Mouse (Mus musculus) bone marrow, adult 2 months (tissue): ENCODE results near the gene Klhl6. TPM values are rescaled to one million over a fixed set of nuclear protein-coding genes. Genes with fewer than 3 reads are reported as not detected.
"Not testable (repeated sequence)": the region's sequence is repeated elsewhere in the genome, so short reads cannot be mapped to it uniquely, and the experiment has no call there.

Source experiments
- H3K27ac ChIP-seq: fragments of 200-500 bp; 2 replicates; pipeline ENCODE4 v1.5.1; 2012; ENCODE audit warnings: low read depth, mild to moderate bottlenecking, control low read depth, inconsistent platforms, low read length; ENCODE audit not compliant: control insufficient read depth, poor library complexity, insufficient read depth
- H3K4me1 ChIP-seq: fragments of 200-500 bp; 2 replicates; pipeline ENCODE4 v1.6.1; 2011; ENCODE audit warnings: low read length; ENCODE audit not compliant: control insufficient read depth, insufficient read depth
- H3K4me3 ChIP-seq: fragments of 200-500 bp; replicated peaks from 2 replicates; pipeline ENCODE3; 2011; ENCODE audit warnings: mild to moderate bottlenecking, low read depth, low read length, control low read depth; ENCODE audit not compliant: control insufficient read depth
- CTCF ChIP-seq: fragments of 200-500 bp; IDR thresholded peaks from 2 replicates; pipeline ENCODE4 v1.5.1; 2011; ENCODE audit warnings: low read length, control low read depth; ENCODE audit not compliant: control insufficient read depth, insufficient read depth
- POLR2A ChIP-seq: fragments of 200-500 bp; IDR thresholded peaks from 2 replicates; pipeline ENCODE4 v1.6.1; 2011; ENCODE audit warnings: low read depth, mild to moderate bottlenecking, control low read depth, low read length, borderline replicate concordance; ENCODE audit not compliant: control insufficient read depth
- WGBS: fragments of 180-500 bp; shearing (Covaris S2); methylation state at CpG from one replicate; pipeline ENCODE4 v1.1.7; 2018; 5-methylcytosine and 5-hydroxymethylcytosine counted together
- polyA plus RNA-seq: library from polyadenylated mRNA; stranded (reverse); fragments of >200 nt; gene quantifications from 2 replicates; pipeline ENCODE4 v1.2.4, GENCODE M21; 2011; ENCODE audit warnings: low replicate concordance; ENCODE audit not compliant: missing spikeins, insufficient read depth, insufficient read length

The Klhl6 gene
- polyA plus RNA-seq: 32.9 and 52.8 TPM in 2 replicates

DNA sequence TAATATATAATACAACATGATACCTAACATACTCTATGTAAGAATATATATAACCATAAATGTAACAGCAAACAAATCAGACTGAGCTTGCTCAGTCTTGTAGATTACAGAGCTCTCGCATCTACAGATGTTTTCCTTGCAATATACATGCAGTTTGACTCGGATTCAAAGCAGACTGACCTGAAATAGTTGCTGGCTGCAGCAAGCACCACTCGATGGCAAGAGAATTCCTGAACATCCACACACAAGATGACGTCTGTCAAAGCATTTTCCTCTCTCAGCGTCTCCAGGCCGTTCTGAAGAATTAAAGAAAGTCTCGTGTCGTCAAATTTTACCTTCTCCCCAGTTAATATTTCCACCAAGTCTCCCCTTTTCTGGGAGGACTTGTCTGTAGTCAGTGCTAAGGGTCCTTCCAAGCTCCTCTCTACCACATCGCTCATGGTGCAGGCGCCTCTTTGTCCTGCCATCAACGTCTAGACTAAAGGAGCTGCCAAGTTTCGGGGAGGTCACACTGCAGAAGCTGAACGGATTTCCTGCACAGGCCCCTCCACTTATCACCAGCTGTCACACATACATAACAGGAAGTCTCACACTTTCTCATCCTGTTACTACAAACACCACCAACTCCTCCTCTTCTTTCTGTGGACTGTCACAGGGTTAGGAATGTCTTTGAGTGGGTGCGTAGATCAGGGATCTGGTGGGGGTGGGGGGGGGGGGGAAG, at the start of gene Klhl6:
TSS of gene Klhl6 (minus strand) at position 501 of the 721 bp plus-strand sequence.
- TF ChIP-seq POLR2A: peak; percentile 39; the same call in 1 of the 2 replicates
- TF ChIP-seq CTCF: no peak
- Histone ChIP-seq H3K4me3 (peak within 1 kb of the TSS; percentile 93), H3K27ac (peak within 1 kb of the TSS; percentile 69), H3K4me1 (peaks cover 4% of the 10 kb centered on the region; the same call in 1 of the 2 replicates)
- under 1% methylated on average over 14 of the region's 14 CpGs for WGBS

DNA sequence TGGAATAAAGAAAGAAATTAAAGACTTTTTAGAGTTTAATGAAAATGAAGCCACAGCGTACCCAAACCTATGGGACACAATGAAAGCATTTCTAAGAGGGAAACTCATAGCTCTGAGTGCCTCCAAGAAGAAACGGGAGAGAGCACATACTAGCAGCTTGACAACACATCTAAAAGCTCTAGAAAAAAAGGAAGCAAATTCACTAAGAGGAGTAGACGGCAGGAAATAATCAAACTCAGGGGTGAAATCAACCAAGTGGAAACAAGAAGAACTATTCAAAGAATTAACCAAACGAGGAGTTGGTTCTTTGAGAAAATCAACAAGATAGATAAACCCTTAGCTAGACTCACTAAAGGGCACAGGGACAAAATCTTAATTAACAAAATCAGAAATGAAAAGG, 44.4 kb upstream of the Klhl6 start:
- not testable (repeated sequence) for H3K4me1 ChIP-seq, H3K4me3 ChIP-seq, H3K27ac ChIP-seq
- WGBS: 69% methylated on average over 3 of the region's 4 CpGs

DNA sequence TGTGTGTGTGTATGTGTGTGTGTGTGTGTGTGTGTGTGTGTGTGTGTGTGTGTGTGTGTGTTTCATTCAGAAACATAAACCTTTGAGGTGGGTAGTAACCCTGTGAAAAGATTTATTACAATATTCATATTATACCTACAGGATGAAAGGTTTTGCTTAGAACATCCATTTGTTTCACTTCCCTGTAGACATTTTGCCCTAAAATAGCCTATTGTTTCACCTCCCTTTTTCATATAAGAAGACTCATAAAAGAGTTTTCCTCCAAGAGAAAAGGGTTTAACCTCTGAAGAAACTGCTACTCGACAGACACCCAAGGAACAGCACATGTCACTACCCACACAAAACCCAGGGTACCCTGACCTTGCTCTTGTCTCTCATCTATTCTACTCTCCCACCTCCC, 40.0 kb upstream of the Klhl6 start:
- no peaks in the 10 kb centered on the region; the same call in 1 of the 2 replicates for H3K4me1 ChIP-seq
- H3K27ac ChIP-seq: no peak overlapping the region
- 44% methylated on average over 1 of the region's 1 CpGs for WGBS
- no peak overlapping the region for H3K4me3 ChIP-seq
- TF ChIP-seq POLR2A: no peak
- no peak for TF ChIP-seq CTCF

DNA sequence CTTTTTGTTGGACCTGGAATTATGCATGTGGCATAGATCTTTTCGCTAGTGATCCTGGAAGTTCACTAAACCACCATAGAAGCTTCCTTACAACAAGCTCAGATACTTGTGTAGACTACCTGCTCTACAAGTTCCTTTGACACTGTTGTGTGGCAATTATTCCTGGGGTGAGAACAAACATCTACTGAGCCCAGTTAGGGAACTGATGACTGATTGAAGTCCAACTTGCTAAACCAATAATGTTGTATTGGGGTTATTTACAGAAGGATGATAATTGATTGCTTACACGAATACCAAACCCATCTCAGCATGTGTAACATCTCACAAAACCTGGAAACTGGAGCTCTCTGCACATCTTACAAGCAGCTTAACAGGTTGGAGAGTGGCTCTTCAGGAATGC, 39.0 kb upstream of the Klhl6 start:
- no peaks in the 10 kb centered on the region; the same call in 1 of the 2 replicates for H3K4me1 ChIP-seq
- TF ChIP-seq CTCF: no peak
- TF ChIP-seq POLR2A: no peak
- 67% methylated on average over 2 of the region's 2 CpGs for WGBS
- no peak overlapping the region for H3K27ac ChIP-seq
- H3K4me3 ChIP-seq: no peak overlapping the region

DNA sequence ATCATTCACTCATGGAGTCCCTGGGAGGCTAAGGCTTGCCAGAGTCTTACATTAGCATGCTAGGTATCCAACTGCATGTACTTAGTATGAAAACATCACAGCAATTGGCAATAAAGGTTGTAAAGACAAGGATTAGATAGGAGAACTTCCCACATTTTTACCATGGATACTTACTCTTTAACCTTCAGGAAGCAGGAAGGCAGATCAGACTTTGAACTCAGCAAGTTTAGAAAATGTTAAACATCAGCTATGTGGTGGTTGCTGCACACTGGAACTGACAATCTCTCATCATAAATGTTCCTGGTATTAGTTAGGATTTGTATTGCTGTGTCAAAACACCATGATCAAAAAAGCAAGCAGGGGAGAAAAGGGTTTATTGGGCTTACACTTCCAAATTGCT, 29.8 kb upstream of the Klhl6 start:
- H3K27ac ChIP-seq: no peak overlapping the region
- H3K4me3 ChIP-seq: no peak overlapping the region
- TF ChIP-seq CTCF (no peak), POLR2A (no peak)
- H3K4me1 ChIP-seq: no peaks in the 10 kb centered on the region

DNA sequence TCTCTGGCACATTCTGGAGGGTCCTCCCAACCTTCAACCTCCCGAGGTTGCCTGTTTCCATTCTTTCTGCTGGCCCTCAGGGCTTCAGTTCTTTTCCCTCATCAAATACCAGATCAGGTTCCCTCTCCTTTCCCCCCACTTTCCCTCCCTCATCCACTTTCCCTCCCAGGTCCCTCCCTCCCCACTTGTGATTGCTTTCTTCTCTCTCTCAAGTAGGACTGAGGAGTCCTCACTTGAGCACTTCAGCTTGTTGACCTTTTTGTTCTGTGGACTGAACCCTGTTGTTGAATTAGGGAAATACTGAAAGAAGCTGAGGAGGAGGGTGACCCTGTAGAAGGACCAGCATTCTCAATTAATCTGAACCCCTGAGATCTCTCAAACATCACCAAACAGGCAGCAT, 23.2 kb upstream of the Klhl6 start:
- TF ChIP-seq CTCF: no peak
- TF ChIP-seq POLR2A: no peak
- Histone ChIP-seq H3K27ac (no peak overlapping the region), H3K4me3 (no peak overlapping the region), H3K4me1 (no peaks in the 10 kb centered on the region)
- WGBS: 72% methylated on average over 1 of the region's 1 CpGs

DNA sequence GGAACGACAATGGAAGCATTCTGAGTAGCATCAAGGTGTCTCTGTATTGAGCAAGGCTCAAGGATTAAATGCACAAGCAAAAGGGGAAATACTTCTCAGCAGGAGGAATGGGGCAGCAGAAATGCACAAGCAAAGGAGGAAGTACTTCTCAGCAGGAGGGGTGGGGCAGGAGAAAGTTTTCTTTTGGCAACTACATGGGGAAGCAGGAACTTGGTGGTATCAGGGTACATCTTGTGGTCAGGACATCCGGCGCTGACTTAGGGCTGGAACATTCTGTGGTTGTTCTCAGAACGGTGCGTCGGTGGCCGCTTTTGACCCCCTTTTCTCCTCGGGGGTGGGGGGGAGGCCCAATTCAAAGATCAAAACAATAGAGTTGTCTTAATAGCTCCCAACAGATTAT, 17.4 kb upstream of the Klhl6 start:
- H3K27ac ChIP-seq, H3K4me3 ChIP-seq, H3K4me1 ChIP-seq: not testable (repeated sequence)
- 79% methylated on average over 8 of the region's 8 CpGs for WGBS

DNA sequence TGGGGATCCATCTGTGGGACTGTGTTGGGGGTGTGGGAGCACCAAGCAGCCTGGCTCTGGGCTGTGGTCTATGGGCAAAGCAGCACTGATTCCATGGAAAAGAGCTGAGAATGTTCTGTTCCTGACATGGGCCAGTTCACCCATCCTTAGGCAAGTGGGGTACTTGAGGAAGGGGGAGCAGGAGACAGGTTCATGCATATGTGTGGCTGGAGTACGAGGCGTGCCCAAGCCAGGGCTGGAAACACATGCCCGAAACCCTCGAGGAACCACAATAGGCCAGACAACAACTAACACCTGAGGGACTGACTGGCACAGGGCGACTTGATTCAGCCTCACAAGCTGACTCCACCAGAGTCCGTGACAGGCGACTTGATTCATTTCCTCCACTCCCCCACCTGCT, 14.8 kb upstream of the Klhl6 start:
- Histone ChIP-seq H3K4me1 (no peaks in the 10 kb centered on the region), H3K27ac (no peak overlapping the region), H3K4me3 (no peak overlapping the region)
- TF ChIP-seq CTCF: no peak
- TF ChIP-seq POLR2A: no peak
- 86% methylated on average over 7 of the region's 7 CpGs for WGBS

DNA sequence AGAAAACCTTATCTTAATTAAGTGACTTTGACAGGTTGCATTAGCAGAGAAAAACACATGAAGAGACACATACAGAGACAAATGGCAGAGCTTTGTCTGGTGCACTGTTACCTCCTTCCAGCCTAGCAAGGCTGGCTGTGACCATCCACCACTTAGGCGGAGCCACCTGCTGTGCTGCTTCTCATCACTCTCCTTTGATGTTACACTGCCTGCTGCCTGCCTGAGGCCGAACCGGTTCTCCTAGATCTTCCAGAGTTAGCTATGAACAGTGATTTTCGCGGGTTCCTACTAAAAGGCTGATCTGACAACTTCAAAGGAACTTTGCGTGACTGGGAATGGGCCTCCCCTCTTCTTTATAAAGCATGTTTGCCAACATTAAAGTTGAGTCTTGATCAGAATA, 14.1 kb upstream of the Klhl6 start:
- not testable (repeated sequence) for H3K27ac ChIP-seq, H3K4me1 ChIP-seq, H3K4me3 ChIP-seq
- 83% methylated on average over 6 of the region's 6 CpGs for WGBS

DNA sequence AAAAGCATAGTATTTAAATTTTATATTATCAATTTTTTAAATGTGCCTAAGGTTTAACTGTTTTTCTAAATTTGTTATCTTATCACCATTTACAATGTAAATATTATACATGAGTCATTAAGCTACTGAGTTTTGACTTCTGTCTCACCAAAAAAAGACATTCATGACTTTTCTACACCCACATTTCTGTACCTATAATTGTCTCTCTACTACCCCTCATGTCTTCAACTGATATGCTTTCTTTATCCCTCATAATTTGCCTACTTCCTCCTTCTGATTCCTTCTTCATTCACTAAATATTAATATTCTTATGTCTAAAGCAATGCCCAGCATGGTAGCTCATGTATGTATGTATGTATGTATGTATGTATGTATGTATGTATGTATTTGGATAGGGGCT, 13.0 kb upstream of the Klhl6 start:
- H3K4me1 ChIP-seq: no peaks in the 10 kb centered on the region
- no peak overlapping the region for H3K4me3 ChIP-seq
- no peak overlapping the region for H3K27ac ChIP-seq
- TF ChIP-seq CTCF (no peak), POLR2A (no peak)
